Mouse (Mus musculus): ENCODE results near the gene Lsm7.

DNA sequence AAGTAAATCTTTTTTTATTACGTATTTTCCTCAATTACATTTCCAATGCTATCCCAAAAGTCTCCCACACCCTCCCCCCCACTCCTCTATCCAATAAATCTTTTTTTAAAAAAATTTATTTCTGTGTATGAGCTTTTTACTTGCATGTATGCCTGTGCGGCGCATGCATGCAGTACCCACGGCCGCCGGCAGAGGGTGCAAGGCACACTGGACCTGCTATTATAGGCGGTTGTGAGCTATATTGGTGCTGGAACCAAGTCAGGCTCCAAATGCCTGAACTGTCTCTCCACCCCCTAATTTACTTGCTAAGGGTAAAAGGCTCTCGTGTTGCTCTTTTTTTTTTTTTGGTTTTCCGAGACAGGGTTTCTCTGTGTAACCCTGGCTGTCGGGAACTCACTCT, 26.3 kb upstream of the Lsm7 start:
- TF ChIP-seq CTCF (IDR thresholded peaks at IDR 0.05; ENCODE audit: borderline replicate concordance, control insufficient read depth, extremely low read depth, insufficient read depth, low read length, poor library complexity) (peak; percentile 95), POLR2A (IDR thresholded peaks at IDR 0.05; ENCODE audit: control insufficient read depth, extremely low read depth, insufficient read depth, low read length, poor library complexity) (no peak)
